Mouse (Mus musculus) kidney, adult 18-20 months (tissue): Measurements from ENCODE around the gene Rpa1.
"Not testable (repeated sequence)": the region's sequence is repeated elsewhere in the genome, so short reads cannot be mapped to it uniquely, and the experiment has no call there.

Source experiments
- DNase-seq: peaks from one replicate; pipeline ENCODE4 v3.0.0; 2021

Rpa1 gene

GRCm38 (mm10) chr11:75285893-75286467 is 62.1 kb downstream of the Rpa1 start:
- no peak for DNase-seq

- not testable (repeated sequence) for DNase-seq
Measured at GRCm38 (mm10) chr11:75283784-75284183, 64.3 kb downstream of the Rpa1 start.

GRCm38 (mm10) chr11:75282496-75283120 is 65.5 kb downstream of the Rpa1 start:
- no peak for DNase-seq

- DNase-seq, result no peak
Measured at GRCm38 (mm10) chr11:75281380-75282256, 66.5 kb downstream of the Rpa1 start.

GRCm38 (mm10) chr11:75280435-75281001 is 67.6 kb downstream of the Rpa1 start:
- no peak for DNase-seq

GRCm38 (mm10) chr11:75280066-75280410 is 68.1 kb downstream of the Rpa1 start:
- DNase-seq, result no peak

GRCm38 (mm10) chr11:75279342-75280065 is 68.6 kb downstream of the Rpa1 start:
- peak; percentile 51 for DNase-seq

- no peak for DNase-seq
Measured at GRCm38 (mm10) chr11:75279013-75279341, 69.1 kb downstream of the Rpa1 start.

- DNase-seq, result no peak
Measured at GRCm38 (mm10) chr11:75278115-75278514, 70.0 kb downstream of the Rpa1 start.

GRCm38 (mm10) chr11:75275035-75275434 is 73.1 kb downstream of the Rpa1 start:
- no peak for DNase-seq

- no peak for DNase-seq
Measured at GRCm38 (mm10) chr11:75273466-75273865, 74.7 kb downstream of the Rpa1 start.

GRCm38 (mm10) chr11:75270985-75271434 is 77.1 kb downstream of the Rpa1 start:
- no peak for DNase-seq

- no peak for DNase-seq
Measured at GRCm38 (mm10) chr11:75270276-75270984, 77.7 kb downstream of the Rpa1 start.

- no peak for DNase-seq
Measured at GRCm38 (mm10) chr11:75269213-75269612, 78.9 kb downstream of the Rpa1 start.

- DNase-seq, result no peak
Measured at GRCm38 (mm10) chr11:75268492-75268891, 79.6 kb downstream of the Rpa1 start.

GRCm38 (mm10) chr11:75267826-75268281 is 80.3 kb downstream of the Rpa1 start:
- DNase-seq, result peak; percentile 61

GRCm38 (mm10) chr11:75265545-75265944 is 82.6 kb downstream of the Rpa1 start:
- no peak for DNase-seq

- DNase-seq, result no peak
Measured at GRCm38 (mm10) chr11:75264550-75264949, 83.6 kb downstream of the Rpa1 start.

GRCm38 (mm10) chr11:75263964-75264312 is 84.2 kb downstream of the Rpa1 start:
- DNase-seq, result no peak

- no peak for DNase-seq
Measured at GRCm38 (mm10) chr11:75263274-75263963, 84.7 kb downstream of the Rpa1 start.

- no peak for DNase-seq
Measured at GRCm38 (mm10) chr11:75262791-75263190, 85.3 kb downstream of the Rpa1 start.

GRCm38 (mm10) chr11:75262181-75262580 is 85.9 kb downstream of the Rpa1 start:
- DNase-seq, result no peak
